Mouse (Mus musculus) urinary bladder, postnatal 0 days (tissue): Measurements from ENCODE around the gene Gal3st4. TPM values are rescaled to one million over a fixed set of nuclear protein-coding genes. Genes with fewer than 3 reads are reported as not detected.

Experiments used
- polyA plus RNA-seq: library from polyadenylated mRNA; unstranded; fragments of >200 nt; fragmentation: Nextera tagmentation; extraction: Ambion mirVana; gene quantifications from 2 replicates; pipeline ENCODE4 v1.2.1, GENCODE M21; 2015

Gal3st4 gene
- 1.9 and 2.0 TPM in 2 replicates for polyA plus RNA-seq

DNA sequence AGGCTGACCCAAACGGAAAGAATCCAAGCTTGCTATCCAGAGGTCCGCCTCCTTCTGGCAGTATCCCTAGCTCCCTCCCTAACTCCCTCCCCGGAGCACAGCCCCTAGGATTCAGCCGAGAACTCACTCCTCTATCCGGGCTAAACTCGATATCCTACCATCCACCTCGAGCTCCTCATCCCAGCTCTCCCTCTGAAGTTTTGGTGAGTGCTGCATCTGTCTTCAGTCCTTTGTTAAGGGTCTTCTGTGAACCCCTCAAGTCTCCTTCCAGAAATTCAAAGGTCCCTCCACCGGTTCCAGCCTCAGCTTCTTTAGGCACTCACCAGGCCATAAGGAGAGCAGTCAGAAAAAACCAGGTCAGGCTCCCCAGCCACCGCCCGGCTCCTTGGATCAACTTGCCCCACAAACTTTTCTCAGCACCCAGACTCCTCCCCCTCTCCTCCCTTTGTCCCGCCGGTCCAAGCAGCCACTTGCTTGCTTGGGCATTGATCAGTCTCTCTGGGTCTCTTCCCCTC, at the start of gene Gal3st4:
Gal3st4 (minus strand) TSS at position 432 of the 515 bp plus-strand sequence.

DNA sequence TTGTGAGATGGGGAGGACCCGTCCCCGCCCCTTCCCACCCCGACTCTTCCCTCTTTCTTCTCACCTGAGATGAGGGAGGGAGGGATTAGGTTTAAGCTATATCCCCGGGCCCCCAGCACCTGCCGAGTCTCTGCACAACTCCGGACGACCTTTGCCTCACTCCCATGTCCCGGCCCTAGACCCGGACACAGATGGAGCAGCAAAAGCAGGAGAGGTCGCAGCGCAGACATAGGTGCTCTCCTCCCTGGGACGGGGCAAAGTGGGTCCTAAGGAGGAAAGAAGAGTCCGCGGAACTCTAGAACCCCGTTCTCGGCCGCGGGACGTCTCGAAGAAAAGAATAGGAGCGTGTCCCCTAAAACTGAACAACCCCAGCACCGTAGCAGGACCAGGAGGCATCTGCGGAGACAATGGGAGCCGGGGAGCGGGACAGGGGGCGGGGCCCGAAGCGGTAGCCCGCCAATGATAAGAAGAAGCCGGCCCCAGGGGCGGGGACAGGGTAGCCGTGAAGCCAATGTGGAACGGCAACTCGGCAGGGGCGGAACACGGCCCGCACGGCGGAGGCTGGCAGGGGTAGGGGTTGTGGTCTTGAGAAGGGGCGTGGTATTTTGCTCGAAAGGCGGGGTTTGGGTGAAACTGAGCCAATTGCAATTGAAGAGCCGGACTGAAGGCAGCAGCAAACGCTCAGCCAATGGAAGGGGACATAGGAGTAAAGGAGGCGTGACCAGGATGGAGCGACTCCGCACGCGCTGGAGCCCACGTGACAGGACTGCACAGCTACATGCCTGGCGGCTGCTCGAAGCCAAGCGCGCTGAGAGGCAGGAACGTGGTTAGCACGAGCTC, 7.2 kb upstream of the Gal3st4 start, which contains the start of the genes Gm43720, Gpc2 and Stag3:
Gm43720 (minus strand) TSS at position 374 of the 840 bp plus-strand sequence.
Gpc2 (minus strand) TSS at position 421 of the 840 bp plus-strand sequence.
Stag3 (plus strand) TSS at position 656 of the 840 bp plus-strand sequence.

DNA sequence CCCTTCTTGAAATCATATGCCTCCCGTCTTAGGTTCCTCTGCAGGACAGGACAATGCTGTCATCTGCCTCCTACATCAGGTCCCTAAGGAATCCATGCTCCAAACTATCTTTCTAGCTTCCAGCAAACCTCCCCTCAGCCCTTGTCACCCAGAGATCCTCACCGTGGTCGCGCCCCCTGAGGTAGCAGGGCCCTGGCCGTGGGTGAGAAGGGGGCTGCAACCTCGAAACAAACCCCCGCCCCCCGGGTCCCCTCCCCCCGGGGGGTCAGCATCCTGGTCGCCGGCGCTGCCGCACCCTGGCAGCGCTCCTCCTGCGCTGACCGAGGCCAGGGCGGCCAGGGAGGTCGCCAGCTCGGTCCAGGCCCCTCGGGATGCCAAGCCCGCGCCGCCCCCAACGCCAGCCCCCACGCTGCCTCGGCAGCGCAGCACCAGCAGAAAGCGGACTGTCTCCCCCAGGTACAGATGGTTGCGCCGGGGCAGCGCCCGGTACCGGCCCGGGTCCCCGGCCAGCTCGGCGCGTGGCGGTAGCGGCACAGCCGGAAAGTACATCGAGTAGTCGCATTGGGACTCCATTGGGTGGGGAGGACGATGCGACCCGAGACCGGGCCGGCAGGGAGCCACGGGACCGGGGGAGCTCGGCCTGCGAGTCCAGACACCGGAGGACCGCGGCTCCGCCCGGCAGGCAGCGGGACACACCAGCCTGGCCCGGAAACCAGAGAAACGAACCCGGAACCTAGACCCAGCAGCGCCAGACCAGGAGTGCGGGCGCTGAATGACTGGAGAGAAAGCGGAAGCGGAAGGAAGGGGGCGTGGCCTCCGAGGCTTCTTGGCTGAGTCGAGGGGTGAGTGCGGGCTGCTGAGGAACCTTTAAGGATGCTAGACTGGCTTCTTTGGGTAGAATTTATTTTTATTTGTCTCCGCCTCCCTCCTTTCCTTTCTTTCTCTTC, 9.1 kb downstream of the Gal3st4 start, which contains the start of gene BC037034:
BC037034 (minus strand) TSS at position 774 of the 947 bp plus-strand sequence.

DNA sequence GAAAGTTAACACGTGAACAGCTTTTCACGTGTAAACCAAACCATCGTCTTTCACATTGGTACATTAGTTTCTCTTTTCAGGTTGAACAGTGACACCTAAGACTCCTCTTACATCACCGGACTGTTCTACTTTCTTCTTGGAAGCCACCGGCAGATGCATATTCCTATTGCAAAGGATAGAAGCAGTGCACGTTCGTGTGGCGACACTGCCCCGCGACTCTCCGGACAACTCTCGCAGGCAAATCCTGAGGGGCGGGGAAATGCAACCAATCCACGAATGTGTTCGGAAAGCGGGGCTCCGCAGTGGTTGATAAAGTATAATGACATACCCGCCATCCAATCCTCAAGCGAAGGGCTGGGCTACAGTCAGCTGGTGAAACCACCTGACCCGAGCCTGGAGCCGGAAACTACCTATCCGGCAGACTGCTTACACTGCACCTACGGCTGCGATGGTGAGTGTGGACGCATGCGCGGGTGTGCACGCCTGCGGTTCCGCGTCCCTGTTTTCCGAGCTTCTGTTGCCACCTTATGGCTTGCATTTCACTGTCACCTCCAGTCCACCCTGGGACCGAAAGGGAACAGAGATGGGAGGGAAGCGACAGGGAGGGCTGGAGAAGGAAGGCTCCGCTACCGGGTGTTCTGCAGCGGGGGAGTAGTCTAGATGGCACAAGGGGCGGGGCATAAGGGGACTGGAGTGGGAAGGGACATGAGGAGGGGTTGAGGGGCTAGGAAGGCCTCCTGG, 17.1 kb downstream of the Gal3st4 start, which contains the start of gene Lamtor4:
Lamtor4 (plus strand) TSS at position 130 of the 741 bp plus-strand sequence.

DNA sequence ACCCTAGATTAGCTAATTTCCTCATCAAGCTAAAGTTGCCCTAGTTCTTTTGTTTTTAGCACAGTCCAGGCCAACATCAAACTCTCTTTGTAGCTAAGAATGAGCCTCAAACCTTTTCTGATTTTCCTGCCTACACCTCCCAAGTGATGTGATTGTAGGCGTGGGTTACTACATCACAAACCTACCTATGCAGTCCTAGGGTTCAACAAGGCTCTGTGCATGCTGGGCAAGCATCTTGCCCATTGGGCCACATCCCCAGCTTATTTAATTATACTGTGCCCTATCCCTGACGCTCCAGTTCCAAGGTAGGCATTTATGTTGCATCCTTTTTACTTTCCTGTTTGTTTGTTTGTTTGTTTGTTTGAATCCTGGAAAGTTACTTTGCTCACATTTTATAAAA, 46.9 kb downstream of the Gal3st4 start, which contains the start of gene Nxpe5:
Nxpe5 (plus strand) TSS at position 199 of the 400 bp plus-strand sequence.

Other genes starting within 250 kb of the Gal3st4 start
- gene Smok3c, start 219.6 kb downstream of the Gal3st4 start, polyA plus RNA-seq, result not detected in 2 replicates
- 5.8 and 7.2 TPM in 2 replicates for gene Zkscan1, start 187.8 kb downstream of the Gal3st4 start, polyA plus RNA-seq
- 23.5 and 26.3 TPM in 2 replicates for gene Zscan21, start 155.9 kb downstream of the Gal3st4 start, polyA plus RNA-seq
- 6.8 and 7.5 TPM in 2 replicates for gene Zfp113, start 117.1 kb downstream of the Gal3st4 start, polyA plus RNA-seq
- gene Cops6, start 111.8 kb downstream of the Gal3st4 start, polyA plus RNA-seq, result 224 and 240 TPM in 2 replicates
- gene Ap4m1, start 100.8 kb downstream of the Gal3st4 start, polyA plus RNA-seq, result 9.8 and 10.3 TPM in 2 replicates
- gene Mcm7, start 100.4 kb downstream of the Gal3st4 start, polyA plus RNA-seq, result 38.7 and 44.9 TPM in 2 replicates
- gene Taf6, start 85.4 kb downstream of the Gal3st4 start, polyA plus RNA-seq, result 33.7 and 34.9 TPM in 2 replicates
- gene Cnpy4, start 85.4 kb downstream of the Gal3st4 start, polyA plus RNA-seq, result 21.2 and 22.7 TPM in 2 replicates
- 8.4 and 9.6 TPM in 2 replicates for gene Mblac1, start 78.5 kb downstream of the Gal3st4 start, polyA plus RNA-seq
- 0.42 and 0.51 TPM in 2 replicates for gene Nxpe5, start 46.9 kb downstream of the Gal3st4 start, polyA plus RNA-seq
- gene Lamtor4, start 17.4 kb downstream of the Gal3st4 start, polyA plus RNA-seq, result 71.9 and 85.1 TPM in 2 replicates
- gene BC037034, start 8.8 kb downstream of the Gal3st4 start, polyA plus RNA-seq, result 2.6 and 2.7 TPM in 2 replicates
- gene Gm43720, start 7.1 kb upstream of the Gal3st4 start, polyA plus RNA-seq, result 0.12 and 0.25 TPM in 2 replicates
- gene Gpc2, start 7.2 kb upstream of the Gal3st4 start, polyA plus RNA-seq, result 1.4 and 1.5 TPM in 2 replicates
- gene Stag3, start 7.4 kb upstream of the Gal3st4 start, polyA plus RNA-seq, result 0.61 and 1.1 TPM in 2 replicates
- gene Pvrig, start 69.1 kb upstream of the Gal3st4 start, polyA plus RNA-seq, result not detected in 2 replicates
- 9.4 and 9.6 TPM in 2 replicates for gene Zfp157, start 168.6 kb upstream of the Gal3st4 start, polyA plus RNA-seq